Mouse (Mus musculus): ENCODE data around the gene Tmem136.
A peak's percentile ranks its signal among the peaks of the same experiment; 100 is the strongest.
"Not testable (repeated sequence)": the region's sequence is repeated elsewhere in the genome, so short reads cannot be mapped to it uniquely, and the experiment has no call there.

Gene Tmem136

DNA sequence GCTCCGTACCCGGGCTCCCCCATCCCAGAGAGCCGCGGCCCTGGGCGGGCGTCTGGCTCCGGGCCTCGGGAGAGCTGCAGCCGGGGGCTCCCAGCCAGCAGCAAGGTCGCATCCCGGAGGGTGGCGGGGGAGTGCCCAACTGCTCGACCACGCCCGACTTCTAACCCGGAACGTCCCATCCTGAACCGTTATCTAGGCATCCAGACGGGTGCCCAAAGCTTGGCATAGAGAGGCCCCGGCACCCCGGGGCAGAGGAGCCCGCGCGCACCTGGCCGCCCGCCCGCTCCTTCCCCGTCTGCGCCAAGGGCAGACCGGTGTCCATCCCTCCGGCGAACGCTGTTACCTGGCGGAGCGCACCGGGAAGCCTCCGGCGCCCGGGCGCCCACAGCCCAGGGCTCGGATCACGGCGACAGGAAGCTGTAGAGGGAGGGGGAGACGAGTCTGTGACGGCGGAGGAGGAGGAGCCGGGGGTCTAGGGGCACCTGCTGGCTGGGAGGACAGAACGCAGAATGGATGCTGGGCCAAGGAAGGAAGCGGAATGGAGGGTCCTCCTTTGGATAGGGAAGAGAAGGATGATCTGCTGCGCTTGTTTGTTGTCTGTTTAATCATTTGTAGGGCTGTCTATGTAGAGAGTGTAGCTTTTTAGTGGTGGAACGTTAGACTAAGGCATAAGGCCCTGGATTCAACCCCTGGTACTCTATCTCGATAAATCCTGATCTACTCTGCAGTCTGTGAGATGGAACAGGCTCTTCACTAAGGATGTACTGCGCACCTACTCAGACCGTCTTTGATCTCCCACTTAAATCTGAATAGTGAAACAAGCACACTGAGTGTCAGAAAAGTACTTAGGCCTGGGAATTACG, at the start of gene Tmem136:
Gene Tmem136, minus strand, starts transcription at position 437 of the 863 bp plus-strand sequence.
- peak; percentile 44 to 68 for DNase-seq (ENCODE audit: low spot score in 2 of 2)

DNA sequence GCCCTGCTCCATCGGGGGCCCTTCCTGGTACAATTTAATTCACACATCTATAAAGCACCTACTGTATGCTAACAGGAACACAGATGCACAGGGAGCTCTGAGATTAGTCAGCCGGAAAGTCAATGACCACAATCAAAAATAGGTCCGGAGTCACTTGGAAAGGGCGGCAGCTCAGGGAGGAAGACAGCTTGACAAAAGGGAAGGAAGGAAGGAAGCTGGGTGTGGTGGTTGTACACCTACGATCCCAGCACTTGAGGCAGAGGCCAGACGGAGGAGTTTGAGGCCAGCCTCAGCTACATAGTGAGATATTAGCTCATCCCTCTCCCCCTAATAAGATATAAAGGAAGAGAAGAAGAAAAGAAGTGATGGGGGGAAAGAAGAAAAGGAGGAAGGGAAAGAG, 39.6 kb upstream of the Tmem136 start:
- DNase-seq (ENCODE audit: low spot score in 2 of 2), result no peak

DNA sequence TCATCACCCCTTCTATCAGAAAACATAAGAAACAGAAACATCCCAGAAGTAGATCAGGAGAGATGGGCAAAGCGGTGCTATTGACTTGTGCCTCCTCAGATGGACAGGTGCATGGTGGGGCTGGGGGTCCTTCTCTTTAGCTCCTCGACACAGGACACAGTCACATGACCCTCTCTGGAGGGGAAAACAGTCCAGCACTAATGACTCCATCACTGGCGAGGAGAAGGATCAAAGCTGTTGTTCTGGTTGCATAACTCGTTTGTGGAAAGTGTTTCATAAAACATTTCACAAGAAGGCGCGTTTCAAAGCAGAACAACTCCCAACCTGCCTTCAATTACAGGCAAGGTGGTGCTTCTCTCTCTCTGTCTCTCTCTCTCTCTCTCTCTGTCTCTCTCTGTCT, 35.4 kb upstream of the Tmem136 start:
- no peak for DNase-seq (ENCODE audit: low spot score in 2 of 2)

DNA sequence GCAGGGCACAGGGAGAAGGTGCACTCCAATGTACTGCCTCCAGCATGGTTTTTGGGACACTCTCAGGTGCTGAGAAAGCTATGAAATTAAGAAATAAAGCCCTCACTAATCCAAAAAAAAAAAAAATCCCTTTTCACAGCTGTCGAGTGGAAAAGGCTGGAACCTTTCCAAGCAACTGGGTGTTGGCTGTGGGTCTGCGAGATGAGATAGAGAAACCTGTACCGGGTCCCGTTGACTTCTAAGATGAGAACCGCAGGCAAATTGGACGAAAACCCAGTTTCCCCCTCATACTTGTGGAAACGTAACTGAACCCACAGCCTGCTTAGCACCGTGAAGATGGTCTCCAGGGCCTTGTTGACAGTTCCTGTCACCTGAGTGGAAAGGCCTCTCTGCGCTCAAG, 34.6 kb upstream of the Tmem136 start:
- no peak for DNase-seq (ENCODE audit: low spot score in 2 of 2)

DNA sequence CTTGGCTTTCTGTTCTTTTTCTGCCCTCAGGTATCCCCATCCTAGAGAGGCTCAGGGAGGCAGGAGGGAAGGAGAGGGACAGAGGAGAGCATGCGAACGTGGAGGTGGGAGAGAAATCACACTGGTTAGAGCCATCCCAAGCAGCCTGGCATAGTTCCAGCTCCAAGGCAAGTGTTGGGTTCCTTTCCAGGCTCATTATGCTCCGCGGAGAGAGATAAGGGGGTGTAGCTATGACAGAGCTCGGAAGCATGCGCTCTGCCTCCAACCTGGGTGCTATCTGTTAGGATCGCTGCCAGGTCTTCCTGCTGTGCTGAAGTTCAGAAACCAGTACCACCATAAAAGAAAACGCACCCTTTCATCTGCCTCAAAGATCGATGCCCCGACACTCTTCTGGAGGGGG, 33.7 kb upstream of the Tmem136 start:
- DNase-seq (ENCODE audit: low spot score in 2 of 2), result peak in 1 of 2 experiments; percentile 36

DNA sequence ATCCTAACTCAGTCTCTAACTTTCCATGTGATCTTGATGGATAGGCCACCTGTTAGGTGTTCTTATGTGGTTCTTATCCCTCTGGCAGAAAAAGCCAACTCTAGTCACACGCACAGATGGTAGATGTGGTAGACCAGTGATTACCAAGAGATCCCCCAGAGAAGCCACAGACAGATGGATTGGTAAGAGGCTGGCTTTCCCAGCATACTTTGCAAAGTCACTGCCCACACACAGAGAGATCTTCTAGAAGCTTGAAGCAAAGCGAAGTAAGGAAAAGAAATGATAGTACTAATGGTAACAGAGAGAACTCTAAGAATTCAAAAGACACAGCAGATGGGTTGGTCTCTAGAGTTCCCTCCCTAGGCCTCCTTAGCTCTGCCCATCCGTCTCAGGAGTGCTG, 33.1 kb upstream of the Tmem136 start:
- DNase-seq (ENCODE audit: low spot score in 2 of 2), result no peak

DNA sequence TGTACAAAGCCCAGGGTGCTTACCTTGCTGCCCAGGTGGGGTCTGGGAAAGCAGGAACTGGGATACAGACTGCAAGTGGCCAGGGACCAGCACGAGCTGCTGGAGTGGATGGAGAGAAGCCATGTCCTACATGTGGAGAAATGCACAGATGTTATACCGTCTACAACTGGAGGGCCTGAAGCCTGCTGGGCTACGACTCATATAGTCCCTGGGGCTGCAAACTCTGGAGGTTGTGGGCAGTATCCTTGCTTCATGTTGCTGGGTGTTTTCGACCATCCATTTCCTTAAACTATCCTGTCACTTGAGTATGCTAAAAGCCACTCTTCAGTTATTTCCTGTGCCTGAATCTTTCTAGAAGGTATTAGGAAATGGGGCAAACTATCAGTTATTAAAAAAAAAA, 28.8 kb upstream of the Tmem136 start:
- DNase-seq (ENCODE audit: low spot score in 2 of 2), result no peak

DNA sequence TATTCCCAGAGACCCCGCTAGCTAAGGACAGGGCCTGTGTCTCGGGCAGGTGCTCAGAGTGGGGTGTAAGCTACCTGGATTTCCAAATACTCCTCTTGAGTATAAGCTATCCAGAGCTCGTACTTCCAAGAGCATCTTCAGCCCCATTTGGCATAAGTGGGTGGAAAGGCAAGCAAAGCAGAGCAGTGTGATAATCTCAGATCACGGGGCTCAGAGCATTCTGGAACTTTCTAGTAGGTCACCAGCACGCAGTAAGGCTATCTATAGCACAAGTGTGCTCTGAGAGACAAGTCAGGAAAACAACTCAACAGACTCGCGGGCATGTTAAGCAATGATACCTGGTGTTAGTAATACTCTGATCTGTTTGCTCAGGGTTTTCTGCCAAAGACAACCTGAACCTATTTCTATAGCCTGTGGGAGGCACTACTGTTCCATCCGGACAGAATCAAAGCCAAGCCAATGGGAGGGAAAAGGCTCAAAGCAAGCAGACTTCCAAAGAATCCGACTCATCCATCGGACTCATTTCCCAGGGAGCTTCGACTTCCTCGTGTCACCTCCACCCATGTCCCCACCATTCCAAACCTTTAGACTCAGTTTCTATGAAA, 27.9 kb upstream of the Tmem136 start:
- DNase-seq (ENCODE audit: low spot score in 2 of 2), result no peak

DNA sequence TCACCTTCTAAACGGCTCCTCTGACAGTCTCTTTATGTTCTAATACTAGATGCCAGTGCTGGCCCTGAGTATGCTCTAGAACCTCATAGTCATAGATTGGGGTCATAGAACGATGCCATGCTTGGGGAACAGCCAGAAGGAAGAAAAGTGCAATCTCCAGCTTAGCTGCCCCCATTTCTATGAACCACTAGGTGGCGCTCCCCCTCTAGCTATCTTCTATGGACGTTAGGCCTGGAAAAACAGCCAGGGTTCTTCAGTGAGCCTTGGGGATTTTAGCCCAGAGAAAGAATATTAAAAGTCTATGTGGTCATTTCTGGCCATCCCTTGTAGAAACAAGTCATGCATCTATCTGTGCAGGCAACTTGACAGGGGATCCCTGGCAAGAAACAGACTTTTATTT, 25.5 kb upstream of the Tmem136 start:
- peak in 1 of 2 experiments; percentile 68 for DNase-seq (ENCODE audit: low spot score in 2 of 2)

DNA sequence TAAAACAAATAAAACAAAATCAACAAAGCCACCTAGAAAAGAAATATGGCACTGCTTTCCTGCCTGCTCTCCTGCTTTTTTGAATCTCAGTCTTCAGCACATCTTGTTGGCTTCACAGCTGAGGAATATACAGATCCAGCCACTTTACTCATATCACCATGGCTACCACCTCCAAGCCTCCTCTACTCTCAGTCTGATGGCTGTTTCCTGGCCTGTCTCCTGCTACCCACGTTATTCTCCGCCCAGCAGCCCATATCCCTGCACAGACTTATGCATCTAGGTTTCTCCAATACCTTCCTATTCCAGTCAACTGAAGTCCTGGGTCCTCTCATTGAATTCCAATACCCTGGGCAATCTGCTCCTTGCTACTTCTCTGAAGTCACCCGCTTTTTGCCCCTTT, 17.2 kb upstream of the Tmem136 start:
- peak; percentile 37 to 44 for DNase-seq (ENCODE audit: low spot score in 2 of 2)

DNA sequence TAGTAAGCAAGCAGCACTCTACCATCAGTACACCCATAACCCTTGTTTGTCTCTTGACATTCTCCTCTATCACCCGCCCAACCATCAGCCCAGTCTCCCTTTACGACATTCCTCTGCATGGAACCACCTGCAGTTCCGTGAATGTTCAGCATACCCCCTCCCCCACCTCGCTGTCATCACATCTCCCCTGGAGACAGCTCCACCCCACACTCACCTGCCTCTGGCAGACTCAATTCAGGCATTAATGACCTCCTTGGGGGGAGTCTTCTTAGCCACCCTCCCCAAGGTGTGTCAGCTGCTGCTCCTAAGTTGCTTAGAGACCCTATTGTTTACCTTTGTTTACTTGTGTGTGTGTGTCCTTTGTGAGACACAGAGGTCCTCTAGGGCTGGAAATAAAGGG, 16.0 kb upstream of the Tmem136 start:
- DNase-seq (ENCODE audit: low spot score in 2 of 2), result no peak

DNA sequence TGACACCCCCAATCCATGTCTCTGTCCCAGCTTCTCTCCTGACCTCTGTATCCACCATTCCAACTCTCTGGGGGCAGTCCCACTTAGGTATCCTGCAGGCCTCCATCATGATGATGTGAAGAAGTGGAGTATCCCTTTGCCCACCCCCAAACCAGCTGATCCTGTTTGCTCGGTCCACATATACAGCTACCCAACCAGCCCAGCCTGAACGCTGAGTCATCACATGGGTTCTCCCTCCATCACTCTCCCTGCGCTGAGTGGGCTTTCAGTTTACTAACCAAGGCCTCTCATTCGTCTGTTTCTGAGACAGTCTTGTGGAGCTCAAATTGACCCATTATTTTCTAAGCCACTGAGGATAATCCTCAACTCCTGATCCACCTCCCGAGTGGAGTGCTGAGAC, 15.6 kb upstream of the Tmem136 start:
- DNase-seq (ENCODE audit: low spot score in 2 of 2), result no peak

DNA sequence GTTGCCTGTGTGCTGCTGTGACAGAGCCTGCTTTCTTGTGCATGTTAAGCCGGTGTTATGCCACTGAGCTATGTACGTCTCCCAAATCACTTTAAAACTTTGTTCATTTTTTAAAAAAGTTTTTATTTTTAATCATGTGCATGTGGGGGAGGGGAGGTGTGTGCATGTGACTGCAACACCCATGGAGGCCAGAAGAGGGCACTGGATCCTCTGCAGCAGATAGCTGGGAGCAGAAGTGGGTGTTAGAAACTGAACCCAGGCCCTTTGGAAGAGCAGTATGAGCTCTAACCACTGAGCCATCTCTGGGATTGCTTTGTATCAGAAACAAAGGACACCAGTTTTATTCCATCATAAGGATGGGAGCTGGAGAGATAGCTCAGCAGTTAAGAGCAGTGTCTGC, 14.3 kb upstream of the Tmem136 start:
- no peak for DNase-seq (ENCODE audit: low spot score in 2 of 2)

DNA sequence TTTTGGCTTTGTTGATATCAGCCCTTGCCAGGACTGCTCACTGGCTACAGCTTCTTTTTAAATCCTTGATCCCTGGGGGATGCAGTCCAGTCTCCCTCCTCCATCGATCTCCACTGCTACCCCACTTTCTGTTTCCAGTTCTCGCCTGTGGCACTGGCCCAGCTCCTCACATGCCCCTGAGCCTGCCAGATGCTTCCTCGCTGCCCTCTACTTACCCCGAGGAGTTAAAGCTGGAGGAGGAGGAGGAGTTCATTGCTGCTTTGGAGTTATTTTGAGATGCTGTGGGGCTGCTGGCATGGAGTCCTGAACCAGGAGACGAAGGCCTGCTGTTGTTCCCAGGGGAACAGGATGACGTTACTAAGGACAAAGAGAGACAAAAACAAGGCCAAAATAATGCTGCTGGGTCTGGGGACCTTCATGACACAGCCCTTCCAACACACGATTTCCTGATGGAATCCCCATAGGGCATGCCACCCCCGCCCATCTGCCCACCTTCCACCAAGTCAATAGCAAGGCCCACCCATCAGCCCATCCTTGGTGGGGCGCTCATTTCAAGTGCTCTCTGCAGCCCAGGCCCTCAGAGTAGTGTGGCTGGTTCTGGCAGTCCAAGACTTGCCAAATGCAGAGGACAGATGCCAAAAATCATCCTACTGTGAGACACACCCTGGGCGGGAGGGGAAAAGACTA, 10.9 kb upstream of the Tmem136 start:
- DNase-seq (ENCODE audit: low spot score in 2 of 2), result no peak

DNA sequence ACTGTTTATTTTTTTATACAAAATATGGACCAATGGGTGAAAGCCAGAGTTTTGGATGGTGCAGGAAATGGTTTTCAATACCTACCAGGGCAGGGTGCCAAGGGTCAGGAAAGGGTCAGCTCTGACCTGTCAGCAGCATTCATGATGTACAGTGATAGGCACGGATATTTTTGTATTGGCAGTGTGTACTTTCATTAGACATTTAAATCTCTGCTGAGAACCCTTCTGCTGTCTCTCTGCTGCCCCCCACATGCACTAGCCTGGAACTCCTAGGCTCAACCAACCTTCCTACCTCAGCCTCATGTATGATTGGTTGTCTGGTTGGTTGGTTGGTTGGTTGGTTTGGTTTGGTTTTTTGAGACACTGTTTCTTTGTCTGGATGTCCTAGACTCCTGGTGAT, 6.0 kb upstream of the Tmem136 start:
- DNase-seq (ENCODE audit: low spot score in 2 of 2), result no peak

DNA sequence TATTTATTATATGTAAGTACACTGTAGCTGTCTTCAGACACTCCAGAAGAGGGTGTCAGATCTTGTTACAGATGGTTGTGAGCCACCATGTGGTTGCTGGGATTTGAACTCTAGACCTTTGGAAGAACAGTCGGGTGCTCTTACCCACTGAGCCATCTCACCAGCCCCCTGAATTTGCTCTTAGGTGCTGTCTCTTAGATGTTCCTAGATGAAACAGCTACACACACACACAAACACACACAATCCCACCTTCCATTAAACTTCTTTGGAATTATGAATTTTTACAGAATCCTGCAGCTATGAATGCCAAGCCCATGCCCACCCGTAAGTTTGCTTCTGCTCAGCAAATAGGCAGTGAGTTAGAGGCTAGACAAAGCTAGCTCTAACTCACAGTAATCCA, 5.6 kb upstream of the Tmem136 start:
- not testable (repeated sequence) for DNase-seq (ENCODE audit: low spot score in 2 of 2)

DNA sequence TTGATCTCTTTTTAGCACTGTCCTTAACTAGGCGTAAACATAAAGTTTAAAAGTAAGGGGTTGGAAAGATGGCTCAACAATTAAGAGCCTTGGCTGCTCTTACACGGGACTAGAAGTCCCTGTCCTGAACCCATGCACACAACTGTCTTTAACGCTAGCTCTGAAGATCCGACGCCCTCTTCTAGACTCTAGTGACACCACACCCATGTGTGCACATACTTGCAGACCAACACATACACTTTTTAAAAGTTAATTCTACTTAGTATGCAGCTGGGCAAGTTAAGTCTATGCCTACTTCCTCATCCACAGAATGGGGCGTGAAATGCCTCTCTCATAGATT, 597 bp upstream of the Tmem136 start:
- no peak for DNase-seq (ENCODE audit: low spot score in 2 of 2)

DNA sequence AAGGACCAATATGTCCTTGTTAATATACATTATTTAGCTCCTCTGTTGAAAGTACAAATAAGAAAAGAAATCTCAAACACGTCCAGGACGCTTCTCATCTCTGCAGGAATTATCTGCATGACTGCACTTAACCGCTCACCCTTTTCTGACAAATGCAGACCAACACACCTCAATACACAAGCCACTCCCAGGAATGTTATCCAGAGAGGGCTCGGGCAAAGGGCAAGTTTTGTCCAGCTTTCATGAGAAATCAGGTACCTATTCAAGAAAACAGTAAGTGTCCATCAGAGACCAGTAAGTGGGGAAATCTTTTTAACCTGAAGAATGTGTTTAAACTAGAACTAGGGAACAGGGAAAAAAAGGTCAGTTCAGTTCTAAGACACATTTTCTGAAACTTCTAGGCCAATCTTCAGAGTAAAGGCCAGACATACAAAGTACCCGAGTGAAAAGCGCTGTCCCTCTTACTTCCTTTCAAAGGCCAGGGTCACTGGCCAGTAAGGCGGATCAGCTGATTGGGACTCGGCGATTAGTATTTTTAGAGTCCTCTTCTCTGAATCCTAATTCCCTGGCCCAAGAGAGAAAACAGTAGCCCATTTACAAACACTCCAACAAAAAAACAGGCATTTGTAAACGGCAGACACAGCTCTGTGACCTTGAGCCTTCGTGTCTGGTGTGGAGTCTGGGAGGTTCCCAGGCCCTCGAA, 788 bp downstream of the Tmem136 start:
- DNase-seq (ENCODE audit: low spot score in 2 of 2), result no peak

DNA sequence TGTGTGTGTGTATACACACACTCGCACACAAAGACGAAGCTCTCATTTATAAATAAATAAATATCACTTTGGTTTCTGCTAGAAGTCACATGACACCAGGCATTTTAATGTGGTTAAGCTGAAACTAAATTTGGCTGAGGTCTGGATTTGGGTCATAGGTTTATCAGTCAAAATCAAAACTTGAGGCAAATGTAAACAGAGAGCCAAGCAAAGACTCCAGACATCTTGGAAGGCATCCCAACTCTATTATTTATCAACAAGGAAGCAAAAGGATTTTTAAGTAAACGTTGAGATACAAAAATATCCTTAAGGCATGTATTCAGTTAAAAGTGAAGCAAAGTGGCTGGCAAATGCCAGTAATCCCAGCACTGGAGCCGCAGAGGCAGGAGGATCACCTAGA, 1.5 kb downstream of the Tmem136 start:
- DNase-seq (ENCODE audit: low spot score in 2 of 2), result no peak

DNA sequence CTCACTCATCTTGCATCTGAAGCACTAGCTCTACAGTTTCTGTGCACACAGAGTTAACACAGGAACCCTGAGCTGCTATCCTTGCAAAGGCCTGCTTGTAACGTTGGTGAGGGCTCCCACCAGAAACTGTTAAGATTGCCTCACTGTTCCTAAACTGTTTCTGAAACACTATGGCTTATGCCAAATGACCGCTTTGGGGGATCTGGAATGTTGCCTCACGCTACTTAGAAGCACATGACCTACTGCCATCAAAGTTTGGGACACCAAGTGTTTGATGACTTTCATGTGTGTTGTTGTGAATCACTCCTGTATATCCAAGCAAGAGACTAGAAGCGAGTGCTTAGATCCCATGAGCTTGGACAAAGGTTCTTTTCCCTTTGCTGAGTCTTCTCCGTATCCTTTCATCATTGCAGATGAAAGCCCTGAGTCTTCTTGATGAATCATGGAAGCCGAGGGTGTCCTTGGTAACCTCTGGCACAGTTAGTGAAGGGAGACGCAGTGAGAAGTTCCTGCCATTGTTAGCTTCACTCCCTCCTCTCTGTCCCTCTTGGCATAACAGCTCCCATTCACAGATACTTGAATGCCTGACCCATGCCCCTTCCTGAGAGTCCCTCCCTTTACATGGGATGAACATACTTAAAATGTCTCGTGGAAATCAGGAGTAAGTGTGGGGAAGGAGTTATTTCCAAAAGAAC, 5.9 kb downstream of the Tmem136 start:
- DNase-seq (ENCODE audit: low spot score in 2 of 2), result no peak

DNA sequence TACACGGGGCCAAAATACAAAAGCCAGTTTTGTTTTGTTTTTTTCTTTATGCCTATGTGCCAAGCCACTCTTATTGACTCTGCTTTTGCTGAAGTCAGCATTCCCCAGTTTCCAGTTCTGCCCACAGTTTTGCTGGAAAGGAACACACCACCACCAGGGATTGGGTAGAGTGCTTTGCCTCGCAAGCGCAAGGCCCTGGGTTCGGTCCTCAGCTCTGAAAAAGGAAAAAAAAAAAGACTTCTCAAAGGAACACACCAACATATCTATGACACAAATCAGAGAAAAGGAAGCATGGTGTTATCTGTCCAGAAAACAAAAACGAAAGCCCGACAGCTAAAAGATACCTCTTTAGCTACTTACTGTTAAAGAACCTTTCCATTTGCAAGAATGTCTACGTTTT, 7.2 kb downstream of the Tmem136 start:
- no peak for DNase-seq (ENCODE audit: low spot score in 2 of 2)

DNA sequence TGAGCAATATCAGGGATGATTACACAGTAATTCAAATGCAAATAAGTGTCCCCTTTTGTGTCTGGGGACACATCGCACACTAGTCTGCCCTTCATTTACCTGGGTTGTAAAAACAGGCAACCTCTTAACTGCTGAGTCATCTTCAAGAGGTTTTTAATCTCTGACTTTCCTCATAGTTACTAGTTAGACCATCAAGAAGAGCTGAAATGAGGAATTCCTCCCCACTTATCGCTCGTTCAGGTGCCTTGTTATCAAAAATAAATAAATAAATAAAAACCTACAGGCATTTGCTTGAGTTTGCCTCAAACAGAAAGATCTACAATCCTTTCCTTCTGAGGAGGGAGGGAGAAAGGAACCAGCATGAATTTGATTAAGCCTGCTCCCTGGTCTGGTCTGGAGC, 7.6 kb downstream of the Tmem136 start:
- DNase-seq (ENCODE audit: low spot score in 2 of 2), result no peak

Data from frontal cortex, postnatal 14 days (tissue).